ENCODE assay signal across 25 mouse cellular contexts in genomic region chr6:82926528-82926927, GRCm38 (mm10). TPM values are rescaled to one million over a fixed set of nuclear protein-coding genes. Genes with fewer than 3 reads are reported as not detected.
DNase-seq lines count a peak whose midpoint lies in the region; ATAC-seq and TF ChIP-seq lines count a peak whose summit lies in the region.
"Had no signal": no experiment of that assay in that cellular context is flagged by ENCODE, and none has a peak within 500 bp of the region (broad histone marks: within the 10 kb centered on the region; RNA-seq: fewer than 3 reads in every experiment).

No protein-coding gene starts in this region.

- H3K4me1 ChIP-seq in hindbrain, embryonic 16.5 days (ENCODE audit: control insufficient read depth, insufficient read depth, low read depth, low read length) = no peaks in the 10 kb centered on the region
- H3K4me1 ChIP-seq in hindbrain, embryonic 13.5 days (replicated peaks) = no peaks in the 10 kb centered on the region
- no peaks in the 10 kb centered on the region for H3K4me1 ChIP-seq in midbrain, postnatal 0 days (ENCODE audit: insufficient read depth, low read length)
- H3K4me1 ChIP-seq in midbrain, embryonic 15.5 days = no peaks in the 10 kb centered on the region
- H3K4me1 ChIP-seq: forebrain, embryonic 10.5 days; heart, embryonic 10.5 days; liver, embryonic 12.5 days; midbrain, embryonic 12.5 days; neural tube, embryonic 12.5 days had no signal

- no peak overlapping the region for H3K4me3 ChIP-seq in hindbrain, embryonic 16.5 days (ENCODE audit: low read length)
- H3K4me3 ChIP-seq in hindbrain, embryonic 13.5 days = no peak overlapping the region
- no peak overlapping the region for H3K4me3 ChIP-seq in midbrain, postnatal 0 days (ENCODE audit: low read depth, low read length)
- no peak overlapping the region for H3K4me3 ChIP-seq in midbrain, embryonic 15.5 days
- H3K4me3 ChIP-seq: forebrain, embryonic 10.5 days; heart, embryonic 10.5 days; liver, embryonic 12.5 days; midbrain, embryonic 12.5 days; neural tube, embryonic 12.5 days had no signal

- no peaks in the 10 kb centered on the region for H3K9me3 ChIP-seq in hindbrain, embryonic 16.5 days (ENCODE audit: control insufficient read depth, low read length)
- no peaks in the 10 kb centered on the region for H3K9me3 ChIP-seq in hindbrain, embryonic 13.5 days
- H3K9me3 ChIP-seq in midbrain, postnatal 0 days (ENCODE audit: low read length) = no peaks in the 10 kb centered on the region
- H3K9me3 ChIP-seq in midbrain, embryonic 15.5 days = no peaks in the 10 kb centered on the region
- H3K9me3 ChIP-seq: heart, embryonic 10.5 days; liver, embryonic 12.5 days; midbrain, embryonic 12.5 days; neural tube, embryonic 12.5 days had no signal

- DNase-seq in cerebellum, adult 8-10 months = no peak
- DNase-seq in midbrain, postnatal 0 days (ENCODE audit: low spot score) = peak; percentile 49
- DNase-seq in spleen, postnatal 14 days (ENCODE audit: low spot score in 2 of 2) = no peak
- DNase-seq: adrenal gland, adult 8-10 months; gastrocnemius, postnatal 10 days; heart, postnatal 4 days; kidney, adult 2 months; lung, adult 18-20 months; lung, postnatal 10 days; right cerebral cortex, postnatal 4 days; thymus, adult 18-20 months; thymus, postnatal 36 days had no signal

- peak; percentile 26; the same call in 1 of the 2 replicates for ATAC-seq in cerebellum, adult (ENCODE audit: insufficient number of reproducible peaks, low FRiP score, low TSS enrichment)
- ATAC-seq in hindbrain, embryonic 16.5 days = peak; percentile 69; the same call in 1 of the 2 replicates
- no peak for ATAC-seq in hindbrain, embryonic 13.5 days (ENCODE audit: low FRiP score)
- ATAC-seq in midbrain, postnatal 0 days (ENCODE audit: low FRiP score) = no peak
- ATAC-seq in midbrain, embryonic 15.5 days (replicated peaks) = no peak
- ATAC-seq: activated CD4-positive, CD25-positive, alpha-beta regulatory T cell, adult 4 months; inflammation-experienced regulatory T-cells, adult 6 months; liver, embryonic 12.5 days had no signal

- WGBS in hindbrain, embryonic 16.5 days = 78% methylated on average over 7 of the region's 7 CpGs
- WGBS in hindbrain, embryonic 13.5 days = 88% methylated on average over 7 of the region's 7 CpGs
- 88% methylated on average over 7 of the region's 7 CpGs for WGBS in midbrain, postnatal 0 days
- WGBS in midbrain, embryonic 15.5 days = 86% methylated on average over 7 of the region's 7 CpGs

- 0 out of 2 replicates have a peak overlapping the region, but pooled peaks have one; percentile 40 for H3K27ac ChIP-seq in hindbrain, embryonic 16.5 days (ENCODE audit: low read depth, low read length)
- no peak overlapping the region for H3K27ac ChIP-seq in hindbrain, embryonic 13.5 days
- no peak overlapping the region for H3K27ac ChIP-seq in midbrain, postnatal 0 days (ENCODE audit: low read depth, low read length)
- no peak overlapping the region for H3K27ac ChIP-seq in midbrain, embryonic 15.5 days
- H3K27ac ChIP-seq: forebrain, embryonic 10.5 days; heart, embryonic 10.5 days; kidney, postnatal 0 days; liver, embryonic 12.5 days; midbrain, embryonic 12.5 days; neural tube, embryonic 12.5 days had no signal

- H3K4me2 ChIP-seq in hindbrain, embryonic 16.5 days (ENCODE audit: low read length) = no peak overlapping the region
- H3K4me2 ChIP-seq in hindbrain, embryonic 13.5 days = no peak overlapping the region
- H3K4me2 ChIP-seq in midbrain, postnatal 0 days (ENCODE audit: low read depth, low read length, poor library complexity, severe bottlenecking) = no peak overlapping the region
- no peak overlapping the region for H3K4me2 ChIP-seq in midbrain, embryonic 15.5 days
- H3K4me2 ChIP-seq: liver, embryonic 12.5 days; midbrain, embryonic 12.5 days; neural tube, embryonic 12.5 days had no signal

- no peaks in the 10 kb centered on the region for H3K27me3 ChIP-seq in hindbrain, embryonic 16.5 days (replicated peaks; ENCODE audit: control insufficient read depth, insufficient read depth, low read length)
- H3K27me3 ChIP-seq in hindbrain, embryonic 13.5 days = no peaks in the 10 kb centered on the region
- H3K27me3 ChIP-seq in midbrain, postnatal 0 days (ENCODE audit: insufficient read depth, low read length) = no peaks in the 10 kb centered on the region
- no peaks in the 10 kb centered on the region for H3K27me3 ChIP-seq in midbrain, embryonic 15.5 days (replicated peaks)
- H3K27me3 ChIP-seq: midbrain, embryonic 12.5 days; neural tube, embryonic 12.5 days had no signal

- H3K36me3 ChIP-seq in hindbrain, embryonic 16.5 days (ENCODE audit: control insufficient read depth, insufficient read depth, low read length) = peaks cover 15% of the 10 kb centered on the region
- peaks cover 62% of the 10 kb centered on the region for H3K36me3 ChIP-seq in hindbrain, embryonic 13.5 days
- H3K36me3 ChIP-seq in midbrain, postnatal 0 days (ENCODE audit: insufficient read depth, low read length) = peaks cover 19% of the 10 kb centered on the region; the same call in 1 of the 2 replicates
- peaks cover 27% of the 10 kb centered on the region for H3K36me3 ChIP-seq in midbrain, embryonic 15.5 days (replicated peaks)
- H3K36me3 ChIP-seq: forebrain, embryonic 10.5 days; heart, embryonic 10.5 days; liver, embryonic 12.5 days had no signal

- H3K9ac ChIP-seq in hindbrain, embryonic 16.5 days (ENCODE audit: low read depth, low read length) = no peak overlapping the region
- H3K9ac ChIP-seq in hindbrain, embryonic 13.5 days = no peak overlapping the region
- no peak overlapping the region for H3K9ac ChIP-seq in midbrain, postnatal 0 days (replicated peaks; ENCODE audit: low read length, poor library complexity, severe bottlenecking)
- no peak overlapping the region for H3K9ac ChIP-seq in midbrain, embryonic 15.5 days
- H3K9ac ChIP-seq: liver, embryonic 12.5 days; midbrain, embryonic 12.5 days; neural tube, embryonic 12.5 days had no signal

- no peak for TF ChIP-seq CTCF in midbrain, postnatal 0 days (IDR thresholded peaks at IDR 0.05)

RNA-seq across cellular contexts. Expression of gene Sema4f, which starts 13.0 kb away (rescaled TPM):
- polyA plus RNA-seq in hindbrain, embryonic 16.5 days (2015; fragmentation: Nextera tagmentation; extraction: Ambion mirVana) = 21.9 and 24.8 TPM in 2 replicates
- 17.5 and 18.6 TPM in 2 replicates for polyA plus RNA-seq in hindbrain, embryonic 13.5 days (2015; fragmentation: Nextera tagmentation; extraction: Ambion mirVana)
- total RNA-seq in midbrain, postnatal 0 days (2014; rRNA removed) = 15.4 and 15.5 TPM in 2 replicates
- 16.6 and 16.9 TPM in 2 replicates for polyA plus RNA-seq in midbrain, postnatal 0 days (2015; fragmentation: Nextera tagmentation; extraction: Ambion mirVana)
- polyA plus RNA-seq in midbrain, embryonic 15.5 days (2015; fragmentation: Nextera tagmentation; extraction: Ambion mirVana) = 20.3 and 21.7 TPM in 2 replicates
- total RNA-seq: granulocyte monocyte progenitor cell, adult 5-6 weeks had no signal

RNA-seq across cellular contexts. Expression of gene M1ap, which starts 20.2 kb away (rescaled TPM):
- 0.41 TPM in 1 of 2 replicates, not detected in the other for polyA plus RNA-seq in hindbrain, embryonic 16.5 days (2015; fragmentation: Nextera tagmentation; extraction: Ambion mirVana)
- not detected in 2 replicates for polyA plus RNA-seq in hindbrain, embryonic 13.5 days (2015; fragmentation: Nextera tagmentation; extraction: Ambion mirVana)
- 1.2 TPM in 1 of 2 replicates, not detected in the other for total RNA-seq in midbrain, postnatal 0 days (2014; rRNA removed)
- 0.12 TPM in 1 of 2 replicates, not detected in the other for polyA plus RNA-seq in midbrain, postnatal 0 days (2015; fragmentation: Nextera tagmentation; extraction: Ambion mirVana)
- 0.22 TPM in 1 of 2 replicates, not detected in the other for polyA plus RNA-seq in midbrain, embryonic 15.5 days (2015; fragmentation: Nextera tagmentation; extraction: Ambion mirVana)
- total RNA-seq: adrenal gland, adult 8-10 months had no signal
- polyA plus RNA-seq: neural tube, embryonic 12.5 days had no signal

Comparison
In these comparisons a context has a peak if more than half of its experiments do, and no peak if none do; other contexts are left out.
1. ATAC-seq: peak in cerebellum, adult (single experiment) and hindbrain, embryonic 16.5 days (single experiment); none in hindbrain, embryonic 13.5 days (single experiment), midbrain, postnatal 0 days (single experiment) and midbrain, embryonic 15.5 days (single experiment).